Mouse (Mus musculus) hindbrain, postnatal 0 days (tissue): Measurements from ENCODE around the gene Cdk18. TPM values are rescaled to one million over a fixed set of nuclear protein-coding genes. Genes with fewer than 3 reads are reported as not detected.
A peak's percentile ranks its signal among the peaks of the same experiment; 100 is the strongest.

Source experiments
- ATAC-seq: fragments of 200-750 bp; cut with Nextera tagmentation; 2 replicates; pipeline ENCODE4 v1.8.0; 2017; ENCODE audit warnings: mild to moderate bottlenecking, moderate TSS enrichment, moderate library complexity
- DNase-seq: peaks from one replicate; pipeline ENCODE4 v3.0.0-alpha.2; 2015; ENCODE audit warnings: low spot score
- H3K27ac ChIP-seq: fragments of 300-500 bp; sonication (generic); 2 replicates; pipeline ENCODE4 v1.5.1; 2014; ENCODE audit warnings: mild to moderate bottlenecking
- H3K27me3 ChIP-seq: fragments of 300-500 bp; sonication (generic); 2 replicates; pipeline ENCODE4 v1.6.1; 2014; ENCODE audit warnings: low read length, mixed read lengths; ENCODE audit not compliant: insufficient read depth
- H3K36me3 ChIP-seq: fragments of 300-500 bp; sonication (generic); 2 replicates; pipeline ENCODE4 v1.6.1; 2014; ENCODE audit warnings: low read length, mixed read lengths; ENCODE audit not compliant: insufficient read depth
- H3K4me1 ChIP-seq: fragments of 300-500 bp; sonication (generic); 2 replicates; pipeline ENCODE4 v1.6.1; 2014; ENCODE audit warnings: antibody characterized with exemption, low read length, mixed read lengths; ENCODE audit not compliant: insufficient read depth
- H3K4me2 ChIP-seq: fragments of 300-500 bp; sonication (generic); 2 replicates; pipeline ENCODE4 v1.6.1; 2014; ENCODE audit warnings: low read depth, mild to moderate bottlenecking, low read length, moderate library complexity, mixed read lengths
- H3K4me3 ChIP-seq: fragments of 300-500 bp; sonication (generic); 2 replicates; pipeline ENCODE4 v1.5.1; 2014; ENCODE audit warnings: low read length
- H3K9ac ChIP-seq: fragments of 300-500 bp; sonication (generic); replicated peaks from 2 replicates; pipeline ENCODE4 v1.6.1; 2014; ENCODE audit warnings: mild to moderate bottlenecking, low read length, moderate library complexity, mixed read lengths
- H3K9me3 ChIP-seq: fragments of 300-500 bp; sonication (generic); 2 replicates; pipeline ENCODE4 v1.6.1; 2016; ENCODE audit warnings: low read length, mixed read lengths
- CTCF ChIP-seq: IDR thresholded peaks from 2 replicates; pipeline ENCODE4 v1.5.1; 2016; ENCODE audit warnings: antibody characterized with exemption, control low read depth, low read depth
- WGBS: fragments of 180-500 bp; shearing (Covaris S2); extraction: QIAGEN DNeasy Blood & Tissue Kit; methylation state at CpG from one replicate; pipeline ENCODE4 v1.1.7; 2014; 5-methylcytosine and 5-hydroxymethylcytosine counted together
- polyA plus RNA-seq: library from polyadenylated mRNA; unstranded; fragments of >200 nt; fragmentation: Nextera tagmentation; extraction: Ambion mirVana; gene quantifications from 2 replicates; pipeline ENCODE4 v1.2.1, GENCODE M21; 2015
- total RNA-seq: library from RNA; depleted of rRNA; stranded (reverse); fragments of >200 nt; gene quantifications from 2 replicates; pipeline ENCODE4 v1.2.3, GENCODE M21; 2014

Gene Cdk18
- total and polyA plus RNA-seq, 2 experiments from 2014 or later, result 1.6 to 4.1 TPM

- H3K4me3 ChIP-seq, result no peak overlapping the region
- H3K36me3 ChIP-seq, result no peaks in the 10 kb centered on the region
- WGBS, result 32% methylated on average over 9 of the region's 9 CpGs
- peak; percentile 57 for ATAC-seq
- no peak overlapping the region for H3K9ac ChIP-seq
- peak overlapping the region; percentile 41 for H3K27ac ChIP-seq
- DNase-seq, result peak; percentile 67
- H3K4me1 ChIP-seq, result 0 out of 2 replicates have a peak, but pooled peaks cover 5% of the 10 kb centered on the region
- no peaks in the 10 kb centered on the region for H3K27me3 ChIP-seq
- H3K4me2 ChIP-seq, result no peak overlapping the region
- H3K9me3 ChIP-seq, result no peaks in the 10 kb centered on the region
- TF ChIP-seq CTCF, result no peak
Measured at GRCm38 (mm10) chr1:132123420-132124014, 16.0 kb downstream of the Cdk18 start.

GRCm38 (mm10) chr1:132121895-132122294 is 17.6 kb downstream of the Cdk18 start:
- DNase-seq (no peak), ATAC-seq (peak; percentile 20; the same call in 1 of the 2 replicates)
- Histone ChIP-seq H3K4me1 (0 out of 2 replicates have a peak, but pooled peaks cover 5% of the 10 kb centered on the region), H3K27ac (no peak overlapping the region), H3K9me3 (no peaks in the 10 kb centered on the region), H3K27me3 (no peaks in the 10 kb centered on the region), H3K9ac (no peak overlapping the region), H3K4me3 (no peak overlapping the region), H3K4me2 (no peak overlapping the region), H3K36me3 (no peaks in the 10 kb centered on the region)
- TF ChIP-seq CTCF, result no peak
- WGBS, result 70% methylated on average over 6 of the region's 6 CpGs

GRCm38 (mm10) chr1:132121236-132121635 is 18.2 kb downstream of the Cdk18 start:
- peak; percentile 88 for TF ChIP-seq CTCF
- H3K4me2 ChIP-seq, result no peak overlapping the region
- ATAC-seq, result peak; percentile 66

GRCm38 (mm10) chr1:132116606-132117005 is 22.9 kb downstream of the Cdk18 start:
- 25% methylated on average over 18 of the region's 18 CpGs for WGBS
- Histone ChIP-seq H3K27ac (no peak overlapping the region), H3K4me3 (no peak overlapping the region), H3K9me3 (no peaks in the 10 kb centered on the region), H3K9ac (no peak overlapping the region), H3K4me2 (no peak overlapping the region), H3K36me3 (no peaks in the 10 kb centered on the region), H3K4me1 (no peaks in the 10 kb centered on the region), H3K27me3 (no peaks in the 10 kb centered on the region)
- TF ChIP-seq CTCF, result peak; percentile 77
- no peak for ATAC-seq
- DNase-seq, result peak; percentile 79

More at GRCm38 (mm10) chr1:132121236-132121635, 18.2 kb downstream of the Cdk18 start:
- Histone ChIP-seq H3K27ac (no peak overlapping the region), H3K9me3 (no peaks in the 10 kb centered on the region), H3K4me3 (no peak overlapping the region), H3K27me3 (no peaks in the 10 kb centered on the region), H3K36me3 (no peaks in the 10 kb centered on the region), H3K9ac (no peak overlapping the region), H3K4me1 (0 out of 2 replicates have a peak, but pooled peaks cover 5% of the 10 kb centered on the region)
- DNase-seq, result peak; percentile 93
- WGBS, result 16% methylated on average over 6 of the region's 6 CpGs

- H3K4me1 ChIP-seq, result no peaks in the 10 kb centered on the region
- ATAC-seq (no peak), DNase-seq (no peak)
- H3K9ac ChIP-seq, result no peak overlapping the region
- no peaks in the 10 kb centered on the region for H3K9me3 ChIP-seq
- H3K36me3 ChIP-seq, result no peaks in the 10 kb centered on the region
- no peak overlapping the region for H3K4me2 ChIP-seq
- no peaks in the 10 kb centered on the region for H3K27me3 ChIP-seq
- TF ChIP-seq CTCF, result no peak
- H3K4me3 ChIP-seq, result no peak overlapping the region
- no peak overlapping the region for H3K27ac ChIP-seq
- 58% methylated on average over 3 of the region's 3 CpGs for WGBS
Measured at GRCm38 (mm10) chr1:132113098-132113497, 26.4 kb downstream of the Cdk18 start.

- H3K27me3 ChIP-seq, result no peaks in the 10 kb centered on the region
- H3K27ac ChIP-seq, result no peak overlapping the region
- H3K4me1 ChIP-seq, result no peaks in the 10 kb centered on the region
- no peak for DNase-seq
- no peak overlapping the region for H3K4me2 ChIP-seq
- H3K36me3 ChIP-seq, result no peaks in the 10 kb centered on the region
- ATAC-seq, result no peak
- H3K9ac ChIP-seq, result no peak overlapping the region
- 80% methylated on average over 8 of the region's 8 CpGs for WGBS
- H3K9me3 ChIP-seq, result no peaks in the 10 kb centered on the region
- TF ChIP-seq CTCF, result no peak
- no peak overlapping the region for H3K4me3 ChIP-seq
Measured at GRCm38 (mm10) chr1:132112426-132112825, 27.1 kb downstream of the Cdk18 start.

GRCm38 (mm10) chr1:132111411-132111810 is 28.1 kb downstream of the Cdk18 start:
- 54% methylated on average over 1 of the region's 1 CpGs for WGBS
- Histone ChIP-seq H3K4me3 (no peak overlapping the region), H3K4me2 (no peak overlapping the region), H3K4me1 (no peaks in the 10 kb centered on the region), H3K27me3 (no peaks in the 10 kb centered on the region), H3K9me3 (no peaks in the 10 kb centered on the region), H3K36me3 (no peaks in the 10 kb centered on the region), H3K27ac (no peak overlapping the region), H3K9ac (no peak overlapping the region)
- DNase-seq (no peak), ATAC-seq (no peak)
- no peak for TF ChIP-seq CTCF
